Mouse (Mus musculus): ENCODE results near the gene Ccdc18.
"Not testable (repeated sequence)": the region's sequence is repeated elsewhere in the genome, so short reads cannot be mapped to it uniquely, and the experiment has no call there.

The Ccdc18 gene

DNA sequence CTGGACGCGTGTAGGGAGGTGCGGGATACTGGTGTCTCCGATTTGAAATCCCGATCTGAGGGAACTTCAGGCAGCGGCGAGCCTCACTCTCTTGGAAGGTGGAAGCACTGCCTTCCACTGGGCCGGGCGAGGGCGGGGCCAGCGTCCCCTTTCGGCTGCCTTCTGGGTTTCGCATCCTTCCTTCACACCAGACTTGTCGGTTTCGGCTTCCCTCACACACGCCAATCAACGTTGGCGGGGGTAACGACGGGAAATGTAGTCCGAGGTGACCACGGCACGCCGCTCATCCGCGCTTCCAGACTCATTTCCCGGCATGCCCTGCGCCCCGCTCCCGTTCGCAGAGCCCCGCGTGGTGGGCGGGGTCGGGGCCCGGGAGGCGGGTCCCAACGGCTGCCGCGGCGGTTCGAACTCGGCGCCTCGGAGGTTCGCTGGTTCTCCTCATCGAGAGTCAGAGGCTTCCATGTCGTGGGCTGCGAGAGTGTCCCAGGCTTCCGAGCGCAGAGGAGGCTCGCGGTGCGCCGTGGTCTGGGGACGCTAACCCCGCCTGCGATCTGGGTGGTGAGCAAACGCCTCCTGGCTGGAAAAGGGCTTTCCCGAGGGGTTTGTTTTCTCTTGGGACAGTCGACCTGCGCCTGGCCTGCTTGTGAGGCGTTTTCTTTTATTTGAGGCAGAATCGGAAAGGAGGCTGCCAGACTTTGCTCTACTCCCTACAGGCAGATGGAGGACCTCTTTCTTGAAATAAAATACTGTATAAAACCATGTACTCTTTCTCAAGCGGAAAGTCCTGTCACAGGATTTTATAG, at the start of gene Ccdc18, which contains the start of gene Tmed5:
Gene Ccdc18, plus strand, starts transcription at position 435 of the 803 bp plus-strand sequence.
Gene Tmed5, minus strand, starts transcription at position 180 of the 803 bp plus-strand sequence.
- peak; percentile 99 for DNase-seq

- peak; percentile 32 for DNase-seq
These were observed 47.2 kb upstream of the Ccdc18 start for GRCm38 (mm10) chr5:108085440-108085839.

DNA sequence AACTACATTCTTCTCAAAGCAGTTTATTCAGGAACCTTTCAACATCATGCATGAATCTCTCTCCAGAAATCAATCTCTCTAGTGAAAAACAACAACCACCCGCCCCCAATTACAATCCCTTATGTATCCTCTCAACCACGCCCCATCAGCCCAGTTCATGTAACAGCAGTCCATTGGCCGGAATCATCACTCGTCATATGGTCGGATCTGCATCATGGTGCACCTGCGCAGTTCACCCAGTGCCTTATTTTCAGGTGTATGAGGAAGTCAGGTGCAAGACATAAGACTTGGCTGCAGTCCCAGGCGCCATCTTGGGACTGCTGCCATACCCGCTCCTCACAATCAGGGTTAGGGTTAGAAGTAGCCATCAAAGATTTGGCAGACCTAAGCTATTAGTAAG, 39.9 kb upstream of the Ccdc18 start:
- DNase-seq: not testable (repeated sequence)

- DNase-seq: no peak
These were observed 35.0 kb upstream of the Ccdc18 start for GRCm38 (mm10) chr5:108097676-108098075.

DNA sequence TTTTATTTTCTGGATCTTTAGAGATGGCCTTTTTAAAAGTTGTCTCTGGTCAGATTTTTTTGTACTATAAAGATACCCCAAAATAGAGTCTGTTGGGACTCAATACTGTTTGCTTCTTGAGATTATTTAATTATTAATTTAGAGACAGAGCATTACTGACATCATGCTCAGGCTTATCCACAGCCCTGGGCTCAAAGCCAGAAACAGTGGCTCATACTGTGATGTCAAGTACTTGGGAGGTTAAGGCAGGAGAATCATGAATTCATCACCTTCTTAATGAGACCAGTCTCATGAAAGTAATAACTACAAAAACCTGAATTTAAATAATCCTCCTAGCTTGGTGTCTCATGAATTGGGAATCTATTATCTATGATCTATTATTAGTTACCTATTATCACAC, 32.5 kb upstream of the Ccdc18 start:
- no peak for DNase-seq

GRCm38 (mm10) chr5:108104306-108104705, 28.4 kb upstream of the Ccdc18 start:
- DNase-seq: no peak

DNA sequence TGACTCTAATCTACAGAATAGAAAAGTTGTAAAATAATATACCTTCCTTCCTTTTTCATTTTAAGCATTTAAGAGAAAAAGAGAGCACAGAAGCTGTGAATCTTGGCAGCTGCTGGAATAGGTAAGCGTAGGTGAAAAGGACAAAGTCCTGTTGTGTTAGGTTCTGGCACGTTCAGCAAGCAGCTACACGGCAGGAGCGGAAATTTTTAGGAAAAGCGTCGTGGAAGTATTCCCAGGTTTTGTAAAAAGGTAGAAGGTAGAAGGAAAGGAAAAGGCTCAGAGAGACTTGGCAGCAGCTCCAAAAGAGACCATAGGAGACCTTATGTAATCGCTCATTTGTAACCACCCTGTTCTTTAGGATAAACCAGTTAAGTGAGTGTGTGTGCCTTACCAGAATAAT, 23.3 kb upstream of the Ccdc18 start:
- DNase-seq: no peak

- DNase-seq: no peak
These were observed 15.0 kb upstream of the Ccdc18 start for GRCm38 (mm10) chr5:108117693-108118092.

GRCm38 (mm10) chr5:108120221-108120900, 12.3 kb upstream of the Ccdc18 start:
- DNase-seq: no peak

DNA sequence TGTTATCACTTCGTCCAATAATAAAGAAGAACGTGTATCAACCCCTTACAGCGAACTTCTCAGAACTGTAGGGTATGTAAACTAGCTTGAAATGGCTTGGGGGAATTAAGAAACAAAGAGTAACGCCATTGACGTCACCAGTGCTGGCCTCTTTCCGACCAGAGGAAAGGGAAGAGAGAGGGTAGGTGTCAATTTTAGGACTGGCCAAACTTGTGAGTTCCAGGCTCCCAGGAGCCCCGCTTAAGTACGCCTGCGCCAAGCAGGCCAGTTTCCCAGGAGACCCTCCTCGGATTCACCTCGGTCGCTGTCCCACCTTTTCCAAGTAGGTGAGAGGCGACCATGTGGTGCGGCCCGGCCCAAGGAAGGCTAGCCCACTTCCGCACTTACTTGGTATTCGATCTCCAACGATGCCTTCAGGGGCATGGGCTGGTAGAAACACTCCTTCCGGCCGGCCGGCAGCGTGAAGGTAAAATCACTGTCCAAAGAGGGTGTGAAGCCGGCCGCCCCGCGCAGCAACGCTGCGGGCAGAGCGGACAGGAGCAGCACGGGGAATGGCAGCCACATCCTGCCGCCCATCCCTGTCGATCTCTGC, 730 bp upstream of the Ccdc18 start:
- DNase-seq: no peak

DNA sequence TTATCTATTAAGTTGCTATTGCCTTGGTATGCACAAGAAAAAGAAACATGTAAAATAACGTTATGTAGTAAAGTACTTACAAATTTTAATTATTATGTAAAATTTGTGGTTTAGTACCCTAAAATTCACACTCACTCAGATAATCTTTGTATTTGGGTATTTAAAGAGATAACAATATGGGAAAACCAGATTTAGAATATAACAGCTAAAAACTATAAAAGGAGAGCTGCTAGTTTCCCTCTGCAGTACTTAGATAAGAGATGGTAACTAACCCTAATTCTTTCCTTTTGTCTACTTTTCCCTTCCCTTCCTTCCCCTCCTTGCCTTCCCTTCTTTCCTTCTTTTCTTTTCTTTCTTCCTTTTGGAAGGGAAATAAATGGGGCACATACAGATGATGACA, 19.9 kb downstream of the Ccdc18 start:
- no peak for DNase-seq

GRCm38 (mm10) chr5:108160796-108161195, 28.1 kb downstream of the Ccdc18 start:
- no peak for DNase-seq

DNA sequence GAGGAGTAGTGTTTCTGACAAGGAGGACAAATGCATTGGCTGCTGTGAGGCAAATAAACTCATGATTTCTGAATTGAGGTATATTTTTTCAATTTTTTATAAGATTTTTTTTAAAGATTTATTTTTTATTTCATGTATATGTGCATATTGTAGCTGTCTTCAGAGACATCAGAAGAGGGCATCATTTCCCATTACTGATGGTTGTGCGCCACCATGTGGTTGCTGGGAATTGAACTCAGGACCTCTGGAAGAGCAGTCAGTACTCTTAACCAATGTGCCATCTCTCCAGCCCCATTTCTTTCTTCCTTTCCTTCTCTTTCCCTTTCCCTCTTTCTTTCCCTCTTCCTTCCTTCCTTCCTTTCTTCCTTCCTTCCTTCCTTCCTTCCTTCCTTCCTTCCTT, 31.0 kb downstream of the Ccdc18 start:
- peak; percentile 84 for DNase-seq

DNA sequence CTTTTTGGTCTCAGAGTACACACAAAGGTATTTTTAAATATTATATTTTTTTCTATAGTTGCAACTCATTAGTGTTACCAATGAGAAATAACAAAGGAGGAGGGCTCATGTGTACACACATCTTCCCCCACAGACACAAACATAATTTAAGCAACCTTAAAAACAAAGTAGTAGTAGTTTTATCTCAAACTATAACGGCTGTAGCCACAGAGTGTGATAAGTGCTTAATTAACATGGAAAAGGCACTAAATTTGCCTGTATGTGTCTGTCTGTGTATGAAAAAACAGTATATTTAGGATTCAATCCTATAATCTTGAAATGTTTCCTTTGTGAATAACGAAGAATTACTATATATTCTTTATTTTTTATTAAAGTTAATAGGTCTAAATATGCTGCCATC, 51.4 kb downstream of the Ccdc18 start:
- DNase-seq: no peak

GRCm38 (mm10) chr5:108188967-108189366, 56.3 kb downstream of the Ccdc18 start:
- DNase-seq: no peak

GRCm38 (mm10) chr5:108206008-108206407, 73.3 kb downstream of the Ccdc18 start:
- DNase-seq: peak; percentile 30

DNA sequence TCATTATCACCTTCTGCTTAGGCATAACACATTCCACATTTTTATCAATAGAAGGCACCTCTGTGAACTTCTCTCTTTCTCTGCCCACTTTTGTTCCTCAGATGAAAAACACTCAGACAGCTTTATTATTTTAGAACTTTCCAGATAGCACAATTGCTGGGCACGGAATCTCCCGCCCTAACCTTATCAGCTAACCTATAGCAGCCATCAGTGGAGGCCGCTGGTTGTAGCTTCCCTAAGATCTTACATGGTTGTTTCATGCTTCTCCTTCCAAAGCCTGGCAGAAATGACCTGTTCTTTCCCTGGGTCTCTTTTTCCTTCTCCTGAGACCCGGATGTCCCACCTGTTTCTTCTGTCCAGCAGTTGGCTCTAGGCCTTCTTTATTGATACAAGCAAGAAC, 78.8 kb downstream of the Ccdc18 start:
- DNase-seq: no peak

- DNase-seq: no peak
These were observed 82.3 kb downstream of the Ccdc18 start for GRCm38 (mm10) chr5:108214928-108215327.

DNA sequence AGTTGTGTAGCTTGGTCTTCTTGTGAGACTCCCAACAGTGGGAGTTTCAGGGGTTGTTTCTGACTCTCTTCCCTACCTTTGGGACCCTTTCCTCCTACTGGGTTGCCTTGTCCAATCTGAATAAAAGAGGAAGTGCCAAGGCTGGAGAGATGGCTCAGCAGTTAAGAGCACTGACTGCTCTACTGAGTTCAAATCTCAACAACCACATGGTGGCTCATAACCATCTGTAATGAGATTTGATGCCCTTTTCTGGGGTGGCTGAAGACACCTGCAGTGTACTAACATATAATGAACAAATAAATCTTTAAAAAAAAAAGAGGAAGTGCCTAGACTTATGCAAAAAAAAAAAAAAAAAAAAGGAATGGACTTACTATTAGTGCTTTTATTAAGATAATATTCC, 91.4 kb downstream of the Ccdc18 start:
- no peak for DNase-seq

- DNase-seq: no peak
These were observed 93.5 kb downstream of the Ccdc18 start for GRCm38 (mm10) chr5:108226159-108226558.

DNA sequence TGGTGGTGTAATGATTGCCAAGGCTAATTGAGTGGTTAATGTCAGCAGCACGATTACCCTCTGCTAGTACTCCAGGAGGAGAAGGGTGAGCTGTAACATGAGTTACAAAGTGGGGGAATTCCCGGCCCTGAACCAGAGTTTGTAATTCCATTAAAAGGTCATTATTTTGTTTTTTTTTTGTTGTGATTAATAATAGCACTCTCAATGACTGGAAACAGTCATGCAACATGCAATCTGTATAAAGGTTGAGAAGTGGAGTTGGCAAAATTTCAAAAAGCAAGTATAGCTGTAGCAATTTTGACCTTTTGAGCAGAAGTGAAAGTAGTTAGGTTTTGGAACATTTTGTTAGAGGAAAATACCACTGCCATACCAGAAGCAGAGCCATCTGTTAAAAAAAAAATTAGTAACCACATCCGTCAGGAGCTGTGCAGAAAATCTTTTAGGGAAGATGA, 113.7 kb downstream of the Ccdc18 start:
- no peak for DNase-seq

DNA sequence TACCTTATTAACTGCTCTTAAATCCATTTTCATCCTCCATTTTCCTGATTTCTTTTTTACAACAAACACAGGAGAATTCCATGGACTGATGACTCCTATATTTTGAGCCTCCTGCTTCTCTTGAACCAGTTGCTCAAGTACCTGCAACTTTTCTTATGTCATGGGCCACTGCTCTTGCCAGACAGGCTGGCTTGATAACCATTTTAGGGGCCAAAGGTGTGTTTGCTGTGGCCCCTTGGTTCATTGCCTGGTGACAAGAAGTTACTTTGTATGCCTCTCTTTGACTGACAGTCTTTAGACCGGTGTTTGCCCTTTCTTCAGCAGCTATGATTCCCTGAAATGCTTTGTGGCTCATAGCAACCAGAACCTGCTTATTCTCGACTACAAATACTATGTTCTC, 117.4 kb downstream of the Ccdc18 start:
- no peak for DNase-seq

DNA sequence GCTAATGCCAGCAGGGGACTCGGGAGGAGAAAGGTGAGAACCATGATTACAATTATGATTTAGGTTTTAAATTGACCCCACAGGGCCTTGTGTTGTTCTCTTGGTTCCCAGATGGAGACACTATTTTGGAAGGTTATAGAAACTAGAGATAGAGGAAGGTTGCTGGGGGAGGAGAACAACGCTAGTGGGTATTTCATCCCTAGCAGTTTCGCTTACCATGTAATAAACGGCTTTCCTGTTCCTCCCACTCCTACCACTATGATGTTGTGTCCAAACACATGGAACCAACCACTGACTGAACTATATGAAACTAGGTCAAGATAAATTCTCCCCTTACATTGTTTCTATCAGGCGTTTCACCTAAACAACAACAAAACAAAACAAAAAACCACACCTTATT, 122.6 kb downstream of the Ccdc18 start:
- DNase-seq: no peak

- no peak for DNase-seq
These were observed 130.0 kb downstream of the Ccdc18 start for GRCm38 (mm10) chr5:108262722-108263121.
